Mouse (Mus musculus): Measurements from ENCODE around the gene Gm5072. TPM values are rescaled to one million over a fixed set of nuclear protein-coding genes. Genes with fewer than 3 reads are reported as not detected.
"Not testable (repeated sequence)": the region's sequence is repeated elsewhere in the genome, so short reads cannot be mapped to it uniquely, and the experiment has no call there.

The Gm5072 gene
- not detected in 2 replicates for polyA plus RNA-seq (2012; rRNA removed)

GRCm38 (mm10) chrX:91392200-91392599 is at the start of gene Gm5072:
TSS of gene Gm5072 (plus strand) at chrX:91392500.
- H3K27ac ChIP-seq (ENCODE audit: insufficient read depth, low read length); H3K27me3 ChIP-seq (ENCODE audit: control insufficient read depth, insufficient read depth, low read length); H3K4me3 ChIP-seq (ENCODE audit: extremely low read depth, insufficient read depth, insufficient read length); DNase-seq (ENCODE audit: low read depth in 1 of 2, low spot score in 2 of 2); H3K36me3 ChIP-seq (ENCODE audit: control insufficient read depth, insufficient read depth, low read length); H3K4me1 ChIP-seq (ENCODE audit: control insufficient read depth, insufficient read depth, insufficient read length): not testable (repeated sequence)
- WGBS = no CpG with 5 or more reads among the region's 5 CpGs

Other genes with a start within 250 kb of the Gm5072 start
- not detected in 2 replicates for gene Mageb2, start 60.8 kb upstream of the Gm5072 start, polyA plus RNA-seq (2012; rRNA removed)
- not detected in 2 replicates for gene Gm8914, start 87.6 kb downstream of the Gm5072 start, polyA plus RNA-seq (2012; rRNA removed)
- not detected in 2 replicates for gene 1700084M14Rik, start 183.4 kb downstream of the Gm5072 start, polyA plus RNA-seq (2012; rRNA removed)
- not detected in 2 replicates for gene Gm14781, start 239.7 kb downstream of the Gm5072 start, polyA plus RNA-seq (2012; rRNA removed)